Mouse (Mus musculus) liver, embryonic 14.5 days (tissue): ENCODE data around the gene Nrxn3. TPM values are rescaled to one million over a fixed set of nuclear protein-coding genes. Genes with fewer than 3 reads are reported as not detected.

Experiments
- ATAC-seq: fragments of 200-750 bp; cut with Nextera tagmentation; 2 replicates; pipeline ENCODE4 v1.8.0; 2017; ENCODE audit warnings: moderate number of reproducible peaks, mild to moderate bottlenecking, moderate library complexity; ENCODE audit not compliant: insufficient read depth
- DNase-seq, 3 experiments: peaks; one replicate each; pipeline ENCODE4 v3.0.0-alpha.2; 2012 to 2013; ENCODE audit warnings: low read depth in 3 of 3, low spot score in 3 of 3
- H3K27ac ChIP-seq: fragments of 300-500 bp; sonication (generic); 2 replicates; pipeline ENCODE4 v1.5.1; 2014; ENCODE audit warnings: moderate library complexity, mild to moderate bottlenecking, control low read depth, inconsistent platforms
- H3K27me3 ChIP-seq: fragments of 300-500 bp; sonication (generic); 2 replicates; pipeline ENCODE4 v1.6.1; 2014; ENCODE audit warnings: mild to moderate bottlenecking, low read length, moderate library complexity; ENCODE audit not compliant: control insufficient read depth, insufficient read depth
- H3K36me3 ChIP-seq: fragments of 300-500 bp; sonication (generic); replicated peaks from 2 replicates; pipeline ENCODE4 v1.6.1; 2014; ENCODE audit warnings: low read depth; ENCODE audit not compliant: control insufficient read depth, insufficient read depth
- H3K4me1 ChIP-seq, 2 experiments: fragments of 200-500 bp in 1 of 2; fragments of 300-500 bp in 1 of 2; sonication (generic) in 1 of 2; replicated peaks; 2 replicates each; pipeline ENCODE4 v1.6.1; 2012 to 2014; ENCODE audit warnings: antibody characterized with exemption in 1 of 2, inconsistent platforms in 1 of 2, low read length in 1 of 2; ENCODE audit not compliant: control insufficient read depth in 2 of 2, insufficient read depth in 2 of 2
- H3K4me2 ChIP-seq: fragments of 300-500 bp; sonication (generic); 2 replicates; pipeline ENCODE4 v1.6.1; 2014; ENCODE audit warnings: low read depth, mild to moderate bottlenecking, control low read depth, moderate library complexity
- H3K4me3 ChIP-seq, 2 experiments: fragments of 200-500 bp in 1 of 2; fragments of 300-500 bp in 1 of 2; sonication (generic) in 1 of 2; 2 replicates each; pipeline ENCODE4 v1.5.1; 2012 to 2014; ENCODE audit warnings: low read depth in 2 of 2, low read length in 2 of 2, mild to moderate bottlenecking in 2 of 2, control low read depth in 1 of 2, inconsistent platforms in 1 of 2, moderate library complexity in 1 of 2; ENCODE audit not compliant: insufficient read depth in 1 of 2
- H3K9ac ChIP-seq: fragments of 300-500 bp; sonication (generic); replicated peaks from 2 replicates; pipeline ENCODE4 v1.6.1; 2014; ENCODE audit warnings: mild to moderate bottlenecking, control low read depth, moderate library complexity
- H3K9me3 ChIP-seq: fragments of 300-500 bp; sonication (generic); 2 replicates; pipeline ENCODE4 v1.6.1; 2016; ENCODE audit warnings: low read length, mixed read lengths; ENCODE audit not compliant: control insufficient read depth
- CTCF ChIP-seq: IDR thresholded peaks from 2 replicates; pipeline ENCODE4 v1.5.1; 2016; ENCODE audit warnings: antibody characterized with exemption, low read depth, control low read depth
- EP300 ChIP-seq: IDR thresholded peaks from 2 replicates; pipeline ENCODE4 v1.6.1; 2016; ENCODE audit warnings: antibody characterized with exemption, low read depth
- WGBS: fragments of 180-500 bp; shearing (Covaris S2); extraction: QIAGEN DNeasy Blood & Tissue Kit; methylation state at CpG from one replicate; pipeline ENCODE4 v1.1.7; 2014; ENCODE audit not compliant: insufficient replicate concordance; 5-methylcytosine and 5-hydroxymethylcytosine counted together
- polyA plus RNA-seq, 2 experiments: library from polyadenylated mRNA; depleted of rRNA in 1 of 2; stranded (reverse) in 1 of 2; unstranded in 1 of 2; fragments of >200 nt; fragmentation: Nextera tagmentation in 1 of 2; extraction: Ambion mirVana in 1 of 2; gene quantifications; 2 replicates each; pipeline versions ENCODE4 v1.2.1 to v1.2.3; 2012 to 2014

Nrxn3 gene
- polyA plus RNA-seq, 2 experiments: 0.12 to 0.38 TPM

DNA sequence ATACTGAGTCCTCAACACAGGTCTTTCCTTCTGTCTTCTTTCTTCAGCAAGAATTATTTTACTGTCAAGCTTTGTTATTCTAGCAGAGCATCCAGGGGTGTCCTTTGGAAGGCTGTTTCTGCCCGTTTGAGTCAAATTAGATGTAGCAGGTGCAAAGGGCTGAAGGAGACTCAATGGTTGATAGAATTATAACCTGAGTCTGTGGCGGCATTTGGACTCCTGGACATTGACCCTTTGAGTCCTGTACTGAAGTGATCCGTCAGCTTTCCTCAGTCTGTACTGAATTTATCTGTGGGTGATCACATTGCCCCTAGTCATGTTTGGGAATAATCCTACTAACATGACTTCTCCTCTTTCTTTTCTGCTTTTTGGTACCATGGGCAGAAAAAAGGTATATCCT lies 234.8 kb downstream of the Nrxn3 start:
- ATAC-seq (no peak), DNase-seq (no peak)
- Histone ChIP-seq H3K9ac (no peak overlapping the region), H3K27me3 (no peaks in the 10 kb centered on the region), H3K9me3 (no peaks in the 10 kb centered on the region), H3K27ac (no peak overlapping the region), H3K4me1 (no peaks in the 10 kb centered on the region), H3K36me3 (no peaks in the 10 kb centered on the region), H3K4me3 (no peak overlapping the region), H3K4me2 (no peak overlapping the region)
- 49% methylated on average over 3 of the region's 3 CpGs for WGBS
- no peak for TF ChIP-seq CTCF
- no peak for TF ChIP-seq EP300

GRCm38 (mm10) chr12:88960817-88961216 lies 238.1 kb downstream of the Nrxn3 start:
- no peak for TF ChIP-seq CTCF
- no peak for TF ChIP-seq EP300
- ATAC-seq: no peak
- Histone ChIP-seq H3K4me3 (no peak overlapping the region), H3K4me1 (no peaks in the 10 kb centered on the region), H3K4me2 (no peak overlapping the region), H3K36me3 (no peaks in the 10 kb centered on the region), H3K27ac (no peak overlapping the region), H3K27me3 (no peaks in the 10 kb centered on the region), H3K9ac (no peak overlapping the region), H3K9me3 (no peaks in the 10 kb centered on the region)
- DNase-seq: no peak
- WGBS: 71% methylated on average over 1 of the region's 1 CpGs

DNA sequence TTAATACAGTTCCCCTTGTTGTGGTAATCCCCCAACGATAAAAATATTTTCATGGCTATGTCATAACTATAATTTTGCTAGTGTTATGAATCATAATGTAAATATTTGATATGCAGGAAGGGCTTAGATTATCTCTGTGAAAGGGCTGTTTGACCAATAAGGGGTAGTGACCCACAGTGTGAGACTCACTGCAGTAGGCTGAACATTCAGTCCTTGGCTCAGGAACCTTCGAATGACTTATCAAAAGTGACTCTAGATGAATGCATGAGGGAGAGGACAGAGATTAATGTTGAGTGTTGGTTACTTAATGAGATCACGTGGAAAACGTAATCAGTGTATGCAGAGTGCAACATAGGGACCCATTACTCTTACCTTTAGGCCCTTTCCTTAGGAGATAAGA lies 243.7 kb downstream of the Nrxn3 start:
- no peak overlapping the region for H3K4me2 ChIP-seq
- no peak overlapping the region for H3K4me3 ChIP-seq
- DNase-seq (no peak), ATAC-seq (no peak)
- TF ChIP-seq EP300 (no peak), CTCF (no peak)
- no peaks in the 10 kb centered on the region for H3K27me3 ChIP-seq
- H3K36me3 ChIP-seq: no peaks in the 10 kb centered on the region
- H3K9ac ChIP-seq: no peak overlapping the region
- H3K4me1 ChIP-seq: no peaks in the 10 kb centered on the region
- WGBS: 56% methylated on average over 4 of the region's 4 CpGs
- H3K9me3 ChIP-seq: no peaks in the 10 kb centered on the region
- no peak overlapping the region for H3K27ac ChIP-seq

DNA sequence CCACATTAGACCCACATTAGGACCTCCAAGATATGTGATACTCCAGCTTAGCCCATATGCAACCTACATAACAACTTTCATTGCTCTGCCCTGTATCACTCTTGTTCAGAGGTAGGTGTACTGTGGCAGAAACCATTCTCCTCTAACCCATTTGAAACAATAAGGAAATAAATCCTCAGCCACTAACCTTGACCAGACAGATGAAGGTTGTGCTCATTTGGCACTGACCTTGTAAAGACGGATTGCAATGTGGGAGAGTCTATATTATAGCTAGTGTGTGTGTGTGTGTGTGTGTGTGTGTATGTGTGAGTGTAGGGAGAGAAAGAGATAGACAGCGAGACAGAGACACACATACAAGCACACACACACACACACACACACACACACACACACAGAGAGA lies 253.9 kb downstream of the Nrxn3 start:
- Histone ChIP-seq H3K4me2 (no peak overlapping the region), H3K9ac (no peak overlapping the region), H3K9me3 (no peaks in the 10 kb centered on the region), H3K27ac (no peak overlapping the region), H3K4me3 (no peak overlapping the region), H3K4me1 (peaks cover 0 to 3% of the 10 kb centered on the region in 2 experiments; a peak in 1 of 4 replicates), H3K36me3 (no peaks in the 10 kb centered on the region), H3K27me3 (no peaks in the 10 kb centered on the region)
- 40% methylated on average over 2 of the region's 2 CpGs for WGBS
- TF ChIP-seq CTCF: no peak
- TF ChIP-seq EP300: no peak
- DNase-seq (no peak), ATAC-seq (no peak)

DNA sequence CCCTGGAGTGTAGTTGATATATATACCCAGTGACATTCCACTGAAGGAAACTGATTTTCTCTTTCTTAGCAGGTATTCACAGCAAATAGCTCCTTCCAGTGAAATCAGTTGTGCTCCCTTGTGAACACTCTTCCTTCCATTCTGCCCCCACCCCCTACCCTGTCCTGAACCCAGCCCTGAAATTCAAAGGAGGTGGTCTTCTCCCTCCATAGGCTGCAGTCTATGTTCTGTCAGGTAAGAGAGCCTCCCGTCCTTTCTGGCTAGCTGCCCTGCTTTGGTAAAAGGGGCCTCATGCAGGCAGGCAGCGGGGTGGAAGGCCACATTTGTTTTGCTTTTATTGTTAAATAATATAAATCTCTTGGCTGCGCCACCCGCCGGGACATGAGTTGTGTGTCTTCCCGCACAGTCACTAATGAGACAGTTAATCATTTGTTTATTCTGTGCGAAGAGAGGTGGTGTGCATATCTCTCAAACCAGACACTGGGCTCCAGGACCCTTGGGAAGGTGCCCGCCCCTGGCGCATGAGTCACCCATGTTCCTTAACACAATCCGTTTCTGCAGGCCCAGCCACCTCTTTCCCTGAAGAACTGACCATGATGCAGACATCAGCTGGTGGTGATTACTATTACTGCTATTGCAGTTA lies 261.1 kb downstream of the Nrxn3 start:
- no peaks in the 10 kb centered on the region for H3K36me3 ChIP-seq
- 6% methylated on average over 10 of the region's 10 CpGs for WGBS
- no peak for TF ChIP-seq EP300
- TF ChIP-seq CTCF: 0 out of 2 replicates have a peak, but pooled peaks have one; percentile 13
- H3K9me3 ChIP-seq: no peaks in the 10 kb centered on the region
- H3K27me3 ChIP-seq: no peaks in the 10 kb centered on the region
- peaks cover 41 to 54% of the 10 kb centered on the region in 2 experiments for H3K4me1 ChIP-seq
- H3K4me2 ChIP-seq: peak overlapping the region; percentile 95
- H3K27ac ChIP-seq: peak overlapping the region; percentile 100
- H3K9ac ChIP-seq: peak overlapping the region; percentile 80
- DNase-seq: peak; percentile 85 to 88 (median 85)
- H3K4me3 ChIP-seq: peak overlapping the region; percentile 38 to 44
- ATAC-seq: peak; percentile 94
